Mouse (Mus musculus) heart, adult 8-10 months (tissue): Measurements from ENCODE around the gene Wnt6. TPM values are rescaled to one million over a fixed set of nuclear protein-coding genes. Genes with fewer than 3 reads are reported as not detected.

Experiments
- DNase-seq: peaks from one replicate; pipeline ENCODE4 v3.0.0; 2022; ENCODE audit warnings: low spot score
- total RNA-seq, 4 experiments: library from RNA; stranded (reverse); gene quantifications; 2 replicates each; pipeline ENCODE4 v1.2.4; 2022

The Wnt6 gene
- under 1 TPM; 0.16 to 0.69 (median 0.26) TPM for total RNA-seq

GRCm38 (mm10) chr1:74771845-74771930 lies at the start of gene Wnt6:
TSS of gene Wnt6 (plus strand) at chr1:74771892.
- DNase-seq: no peak

GRCm38 (mm10) chr1:74723748-74724147 lies 47.9 kb upstream of the Wnt6 start:
- DNase-seq: no peak

DNA sequence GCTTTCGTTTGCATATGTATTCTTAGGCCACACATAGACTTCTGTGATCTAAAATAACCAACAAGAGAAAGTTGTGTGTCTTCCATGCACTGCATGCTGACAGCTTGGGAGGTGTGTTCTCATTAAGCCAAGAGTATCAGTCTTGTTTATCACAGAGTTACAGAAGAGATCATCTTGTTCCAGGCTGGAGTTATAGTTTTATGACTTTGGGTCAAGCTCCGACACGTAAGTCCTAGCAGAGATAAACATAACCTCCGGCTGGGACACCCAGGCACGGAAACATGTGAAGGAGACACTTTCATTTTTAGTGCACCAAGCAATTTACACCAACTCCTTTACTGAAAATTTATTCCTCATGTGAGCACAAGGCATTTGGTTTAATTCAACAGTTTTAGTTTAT lies 45.6 kb upstream of the Wnt6 start:
- DNase-seq: no peak

- DNase-seq: no peak
These were observed 45.0 kb upstream of the Wnt6 start for GRCm38 (mm10) chr1:74726674-74727073.

- DNase-seq: no peak
These were observed 43.2 kb upstream of the Wnt6 start for GRCm38 (mm10) chr1:74728446-74728845.

DNA sequence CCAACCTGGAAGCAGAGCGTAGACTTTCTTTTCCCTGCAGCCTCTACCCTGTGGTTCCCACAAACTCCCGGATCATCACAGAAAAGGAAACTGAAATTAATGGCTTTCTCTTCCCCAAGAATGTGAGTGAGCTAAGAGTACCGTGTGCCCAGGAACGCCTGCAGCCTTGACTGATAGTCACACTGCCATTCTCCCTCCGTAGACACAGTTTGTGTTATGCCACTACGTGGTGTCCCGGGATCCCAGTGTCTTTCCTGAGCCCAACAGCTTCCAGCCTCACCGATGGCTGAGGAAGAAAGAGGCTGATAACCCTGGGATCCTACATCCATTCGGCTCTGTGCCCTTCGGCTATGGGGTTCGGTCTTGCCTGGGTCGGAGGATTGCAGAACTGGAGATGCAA lies 34.7 kb upstream of the Wnt6 start:
- DNase-seq: no peak

DNA sequence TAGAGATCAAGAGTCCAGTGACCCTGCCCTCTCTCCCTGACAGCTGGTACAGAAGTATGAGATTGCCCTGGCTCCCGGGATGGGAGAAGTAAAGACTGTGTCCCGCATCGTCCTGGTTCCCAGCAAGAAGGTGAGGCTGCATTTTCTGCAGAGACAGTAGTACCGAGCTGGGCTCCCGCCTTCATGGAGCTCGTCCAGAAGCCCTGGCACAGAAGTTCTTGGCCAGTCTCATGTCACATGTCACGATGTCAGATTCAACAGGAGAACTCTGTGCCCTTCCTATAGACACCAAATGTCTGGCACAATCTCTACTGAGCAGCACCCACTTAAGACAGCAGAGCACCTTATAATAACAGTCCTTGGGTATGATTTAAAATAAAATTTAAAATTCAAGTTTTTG lies 34.2 kb upstream of the Wnt6 start:
- DNase-seq: no peak

DNA sequence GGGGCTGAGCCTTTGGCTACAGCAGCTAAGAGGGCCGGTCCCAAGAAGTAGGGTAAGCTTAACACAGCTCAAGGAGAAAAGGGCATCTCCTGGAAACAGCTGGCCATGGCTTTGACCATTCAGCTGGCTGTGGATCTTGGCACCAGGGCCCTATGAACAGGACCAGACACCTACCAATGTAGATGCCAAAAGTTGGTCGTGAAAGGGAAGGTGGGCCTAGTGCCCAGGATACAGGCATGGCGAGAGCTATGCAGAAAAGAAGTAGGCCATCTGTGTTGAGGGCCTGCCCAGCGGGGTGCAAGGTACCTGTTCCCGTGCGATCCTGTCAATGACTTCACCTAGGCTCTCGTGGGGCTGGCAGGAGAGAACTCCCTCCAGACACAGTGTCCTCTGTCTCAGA lies 30.8 kb upstream of the Wnt6 start:
- DNase-seq: peak; percentile 45

DNA sequence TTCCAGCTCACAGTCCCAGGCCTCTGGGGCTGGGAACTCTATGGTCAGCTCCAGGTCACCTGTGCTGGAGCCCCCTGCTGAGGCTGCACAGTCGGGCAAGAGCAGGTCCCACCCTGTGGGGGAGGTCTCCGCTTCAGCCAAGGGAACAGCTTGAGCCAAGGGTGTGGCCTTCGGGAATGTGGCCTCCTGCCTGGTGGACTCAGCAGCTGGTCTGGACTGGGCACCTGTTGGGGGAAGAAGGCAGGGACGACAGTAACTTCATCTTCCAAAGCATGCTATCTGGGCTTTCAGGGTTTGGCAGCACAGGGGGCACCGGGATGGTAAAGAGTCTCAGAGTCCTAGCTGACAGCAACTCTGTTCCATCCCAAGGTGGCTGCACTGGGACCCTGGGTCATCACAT lies 24.4 kb upstream of the Wnt6 start:
- DNase-seq: no peak

- peak; percentile 49 for DNase-seq
These were observed 22.9 kb upstream of the Wnt6 start, which contains the start of gene Prkag3 for GRCm38 (mm10) chr1:74748643-74749271. TSS of gene Prkag3 (minus strand) at chr1:74749221.

- peak; percentile 52 for DNase-seq
These were observed 22.4 kb upstream of the Wnt6 start for GRCm38 (mm10) chr1:74749301-74749700.

DNA sequence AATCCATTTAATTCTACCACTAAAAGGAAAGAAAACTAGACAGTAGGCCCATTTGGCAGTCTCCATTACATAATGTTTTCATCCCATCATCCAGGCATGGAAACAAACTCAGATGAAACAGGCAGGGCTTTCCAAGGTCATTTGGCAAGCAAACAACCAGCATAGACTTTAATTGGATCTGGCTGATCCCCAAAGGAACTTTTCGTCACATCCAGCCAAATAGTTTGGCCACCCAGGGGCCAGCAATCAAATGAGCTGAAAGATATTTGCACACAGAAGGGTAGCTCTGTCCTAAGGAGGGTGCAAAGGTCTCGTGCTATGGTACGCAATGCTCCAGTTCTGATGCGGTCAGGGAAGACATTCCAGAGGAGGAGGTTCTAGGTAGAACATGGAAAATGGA lies 21.0 kb upstream of the Wnt6 start:
- DNase-seq: peak; percentile 43

GRCm38 (mm10) chr1:74752150-74752549 lies 19.5 kb upstream of the Wnt6 start:
- DNase-seq: no peak

DNA sequence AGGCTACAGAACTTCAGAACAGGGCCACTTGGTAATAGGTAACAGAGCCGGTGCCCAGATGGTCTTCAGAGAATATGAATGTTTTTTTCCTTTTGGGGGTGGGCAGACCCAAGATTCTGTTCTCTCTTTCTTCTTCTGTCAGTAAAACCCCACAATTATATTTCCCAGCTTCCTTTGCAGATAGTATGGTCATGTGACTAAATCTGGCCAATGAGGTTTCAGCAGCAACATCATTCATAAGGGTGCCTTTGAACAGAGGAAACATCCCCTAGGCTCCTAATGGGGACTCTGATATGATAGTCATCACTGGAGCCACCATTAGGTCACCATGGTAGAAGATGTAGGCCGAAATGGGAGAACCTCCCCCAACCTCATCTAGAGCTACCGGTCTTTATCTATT lies 18.9 kb upstream of the Wnt6 start:
- DNase-seq: no peak

- no peak for DNase-seq
These were observed 18.3 kb upstream of the Wnt6 start for GRCm38 (mm10) chr1:74753266-74753974.

DNA sequence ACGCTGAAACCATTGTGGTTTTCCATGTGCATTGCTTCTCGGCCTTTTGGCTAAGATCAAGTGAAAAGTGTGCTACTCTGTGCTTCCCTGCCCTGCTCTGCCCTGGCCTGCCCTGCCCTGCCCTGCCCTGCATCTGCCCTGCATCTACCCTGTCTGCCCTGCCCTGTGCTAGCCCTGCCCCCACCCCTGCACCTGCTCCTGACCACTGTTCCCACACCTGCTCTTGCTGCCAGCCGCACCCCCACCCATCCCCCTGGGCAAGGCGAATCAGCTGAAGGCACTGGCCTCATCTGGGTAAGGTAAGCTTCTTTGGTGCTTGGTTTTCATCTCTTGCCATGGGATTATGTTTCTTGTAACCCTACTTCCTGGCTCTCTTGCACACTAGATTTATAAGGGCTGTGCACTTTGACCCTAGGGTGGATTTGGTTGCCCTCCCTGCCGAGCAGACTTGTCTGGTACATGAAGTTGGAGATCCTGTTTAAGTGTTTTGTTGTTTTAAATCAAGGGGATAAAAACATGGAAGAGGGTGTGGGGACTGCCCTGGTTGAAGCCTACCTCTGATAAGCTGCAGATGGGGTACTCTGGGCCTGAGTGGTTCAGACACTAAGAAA lies 17.4 kb upstream of the Wnt6 start:
- DNase-seq: no peak

DNA sequence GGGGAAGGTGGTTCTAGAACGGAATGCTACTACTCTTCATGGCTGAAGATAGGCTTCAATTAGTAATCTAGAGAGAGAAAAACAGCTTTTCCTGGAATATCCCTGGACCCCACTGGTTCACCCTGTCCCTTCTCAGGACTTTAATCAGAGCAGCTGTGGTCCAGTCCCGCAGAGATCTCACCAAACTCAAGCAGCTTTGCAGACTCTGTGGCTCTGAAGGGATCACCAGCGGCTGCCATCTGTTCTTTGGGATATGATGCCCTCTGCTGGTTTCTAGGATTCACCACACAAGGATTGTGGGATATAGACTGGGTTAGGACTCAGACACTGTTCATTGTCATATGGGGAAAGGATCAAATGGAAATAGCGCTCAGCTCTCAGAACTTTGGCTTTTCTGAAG lies 11.9 kb upstream of the Wnt6 start:
- DNase-seq: peak; percentile 64

GRCm38 (mm10) chr1:74763081-74763480 lies 8.6 kb upstream of the Wnt6 start:
- no peak for DNase-seq

DNA sequence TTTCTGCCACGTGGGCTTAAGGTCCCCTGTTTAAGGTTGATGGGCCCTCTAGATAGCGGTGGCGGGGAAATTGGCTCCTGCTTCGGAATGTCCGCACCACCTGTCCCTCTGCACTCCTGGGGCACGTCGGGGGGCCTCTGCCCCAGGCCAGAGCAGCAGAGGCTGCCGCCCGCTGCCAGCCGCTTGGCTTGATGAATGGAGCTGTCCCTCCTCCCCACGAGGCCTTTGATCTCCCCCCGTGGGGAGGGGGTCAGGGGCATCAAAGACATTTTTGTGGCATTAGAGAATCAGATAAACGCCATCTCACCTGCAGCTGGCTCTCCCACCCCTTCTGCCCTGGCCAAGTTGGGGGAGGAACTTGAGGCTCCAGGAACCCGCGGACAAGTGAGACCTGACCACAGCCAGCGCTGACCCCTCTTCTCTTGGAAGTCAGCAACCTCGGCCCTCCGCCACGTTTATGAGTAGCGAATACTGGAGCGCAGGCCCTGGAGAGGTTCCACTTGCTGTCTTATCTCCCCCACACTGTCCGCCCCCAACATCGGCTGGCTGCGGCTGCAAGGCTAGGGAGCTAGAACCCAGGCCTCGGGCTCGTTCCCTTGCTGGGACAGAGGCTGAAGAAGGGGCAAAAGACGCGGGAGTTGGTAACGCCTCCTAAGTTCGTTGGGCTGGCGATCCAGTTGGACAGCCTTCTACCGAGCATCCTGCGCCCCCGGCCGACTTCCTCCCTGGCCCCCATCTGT lies 795 bp upstream of the Wnt6 start:
- no peak for DNase-seq

DNA sequence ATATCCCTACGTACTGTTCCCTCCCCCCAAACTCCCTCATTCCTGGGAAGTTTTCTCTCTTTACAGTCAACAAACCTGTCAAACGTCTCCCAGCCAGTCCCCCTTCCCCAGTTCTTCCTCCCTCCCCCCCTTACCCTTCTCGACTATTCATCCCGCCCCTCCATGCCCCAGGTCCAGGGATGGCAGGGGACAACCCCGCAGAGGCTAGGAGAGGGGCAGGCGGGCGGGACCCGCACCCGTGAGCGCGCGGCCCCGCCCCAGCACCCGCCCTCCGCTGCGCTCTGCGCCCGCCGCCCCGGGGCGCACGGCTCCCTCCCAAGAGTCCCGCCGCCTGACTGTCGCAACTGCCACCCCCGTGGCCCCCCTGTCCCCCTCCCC lies 236 bp upstream of the Wnt6 start:
- no peak for DNase-seq

DNA sequence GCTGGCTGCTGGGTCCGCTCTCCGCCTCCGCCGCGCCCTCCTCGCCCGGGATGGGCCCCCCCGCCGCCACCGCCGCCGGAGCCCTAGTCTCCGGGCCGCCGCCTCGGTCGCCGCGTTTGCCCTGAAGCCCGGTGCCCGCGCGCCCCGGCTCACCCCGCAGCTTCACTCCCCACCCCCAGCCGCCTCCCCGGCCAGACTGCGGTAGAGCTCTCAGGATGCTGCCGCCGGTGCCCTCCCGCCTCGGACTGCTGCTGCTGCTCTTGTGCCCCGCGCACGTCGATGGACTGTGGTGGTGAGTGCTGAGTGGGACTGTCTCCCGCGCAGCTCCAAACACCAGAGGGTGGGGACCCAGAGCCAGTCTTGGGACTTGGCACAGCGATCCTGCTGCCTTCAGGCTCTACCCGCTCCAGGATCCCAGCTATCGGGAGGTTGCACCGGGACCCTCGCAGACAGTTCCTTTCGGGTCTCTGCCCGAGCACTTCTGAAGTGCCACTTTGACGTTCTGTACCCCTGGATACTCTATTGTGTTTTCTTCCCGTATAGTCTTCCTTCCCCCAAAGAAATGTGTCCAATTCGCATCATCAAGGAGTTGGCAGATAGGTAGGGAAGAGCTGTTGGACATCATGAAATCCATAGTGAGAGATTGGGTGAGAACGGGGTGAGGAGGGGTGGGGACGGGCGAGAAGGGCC lies 384 bp downstream of the Wnt6 start:
- no peak for DNase-seq

DNA sequence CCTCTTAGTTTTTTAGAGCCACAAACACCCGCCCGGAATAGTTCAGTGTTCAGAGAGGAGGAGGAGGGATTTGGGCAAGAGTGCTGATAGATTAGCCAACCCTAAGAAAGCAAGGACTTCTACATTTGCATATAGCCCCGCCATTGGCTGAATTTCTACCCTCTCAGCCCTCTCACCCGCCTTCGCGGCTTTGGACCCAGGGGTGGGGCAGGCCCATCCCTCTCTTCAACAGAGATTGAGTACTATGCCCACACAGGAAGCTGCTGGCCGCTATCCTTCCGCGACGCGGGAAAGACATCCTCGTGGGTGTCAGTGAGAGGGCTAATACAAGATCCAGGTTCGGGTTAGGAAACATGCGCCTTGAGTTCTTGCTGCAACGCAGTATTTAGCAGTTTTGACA lies 1.4 kb downstream of the Wnt6 start:
- peak; percentile 82 for DNase-seq

GRCm38 (mm10) chr1:74774062-74774461 lies 2.4 kb downstream of the Wnt6 start:
- DNase-seq: no peak
